Mouse (Mus musculus) kidney, adult 10 weeks (tissue): ENCODE results near the gene Rab5a. TPM values are rescaled to one million over a fixed set of nuclear protein-coding genes. Genes with fewer than 3 reads are reported as not detected.

Experiments used
- polyA plus RNA-seq: library from polyadenylated mRNA; stranded (reverse); fragments of 350-450 nt; fragmentation: Illumina TruSeq; extraction: RNeasy Lipid Tissue Mini Kit (QIAGEN cat#74804); gene quantifications from one replicate; pipeline ENCODE4 v1.2.3, GENCODE M21; 2014; ENCODE audit warnings: low read depth, low replicate concordance

Rab5a gene
- polyA plus RNA-seq, result 252 TPM

DNA sequence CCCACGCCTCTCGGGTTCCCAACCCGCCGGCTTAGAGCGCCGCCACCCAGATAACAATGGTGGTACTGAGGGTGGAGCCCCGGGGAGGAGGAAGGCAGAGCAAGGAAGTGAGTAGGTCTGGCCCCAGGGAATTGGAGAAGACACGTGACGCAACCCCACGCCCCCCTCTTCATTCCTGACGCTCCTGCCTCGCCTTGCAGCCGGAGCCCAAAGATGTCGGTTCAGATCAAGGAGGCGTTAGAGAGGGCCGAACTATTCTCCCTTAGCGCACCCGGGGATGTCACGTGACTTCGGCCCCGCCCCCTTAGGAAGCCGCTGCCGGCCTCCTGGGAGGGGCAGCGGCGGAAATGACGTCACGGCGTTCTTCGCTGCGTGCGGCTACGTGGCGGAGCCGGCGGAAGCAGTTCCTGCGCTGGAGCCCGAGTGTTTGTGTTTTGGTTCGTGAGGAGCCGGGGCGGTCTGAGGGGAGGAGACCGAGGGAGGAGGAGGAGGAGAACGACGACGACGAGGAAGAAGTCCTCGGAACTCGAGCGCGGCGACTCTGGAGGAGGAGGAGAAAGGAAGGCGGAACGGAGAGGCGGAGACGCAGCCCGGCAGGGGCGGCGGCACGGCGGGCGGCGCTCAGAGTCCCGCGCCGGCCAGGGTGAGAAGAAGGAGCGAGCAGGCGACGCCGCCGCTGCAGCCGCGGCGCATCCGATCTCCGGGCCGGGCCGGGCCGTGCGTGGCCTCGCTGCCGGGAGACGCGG, at the start of gene Rab5a:
TSS of gene Rab5a (plus strand) at position 377 of the 746 bp plus-strand sequence.

GRCm38 (mm10) chr17:53462603-53463495, 16.2 kb upstream of the Rab5a start, which contains the start of gene Efhb:
Efhb (minus strand) TSS chr17:53463321.

GRCm38 (mm10) chr17:53539351-53539750, 60.3 kb downstream of the Rab5a start, which contains the start of gene Pp2d1:
Pp2d1 (minus strand) TSS chr17:53539451.

Other genes with a start within 250 kb of the Rab5a start
- 0.20 TPM for gene Efhb, start 15.9 kb upstream of the Rab5a start, polyA plus RNA-seq
- not detected for gene Pp2d1, start 60.2 kb downstream of the Rab5a start, polyA plus RNA-seq
- gene Kat2b, start 87.6 kb downstream of the Rab5a start, polyA plus RNA-seq, result 145 TPM
- gene Sgo1, start 210.1 kb downstream of the Rab5a start, polyA plus RNA-seq, result 0.40 TPM